Mouse (Mus musculus): ENCODE measurements around the gene Neu1.
"Not testable (repeated sequence)": the region's sequence is repeated elsewhere in the genome, so short reads cannot be mapped to it uniquely, and the experiment has no call there.

The Neu1 gene

GRCm38 (mm10) chr17:34901948-34902347 is 29.1 kb upstream of the Neu1 start:
- not testable (repeated sequence) for DNase-seq (ENCODE audit: low spot score in 2 of 2)

- no peak for DNase-seq (ENCODE audit: low spot score in 2 of 2)
Measured at GRCm38 (mm10) chr17:34902895-34903294, 28.2 kb upstream of the Neu1 start.

- no peak for DNase-seq (ENCODE audit: low spot score in 2 of 2)
Measured at GRCm38 (mm10) chr17:34910982-34911381, 20.1 kb upstream of the Neu1 start.

GRCm38 (mm10) chr17:34911945-34912351 is 19.1 kb upstream of the Neu1 start:
- peak; percentile 85 to 90 for DNase-seq (ENCODE audit: low spot score in 2 of 2)

- DNase-seq (ENCODE audit: low spot score in 2 of 2) = no peak
Measured at GRCm38 (mm10) chr17:34913930-34914665, 17.0 kb upstream of the Neu1 start, which contains the start of gene Slc44a4. Gene Slc44a4 (plus strand): TSS chr17:34914466.

GRCm38 (mm10) chr17:34915410-34915831 is 15.6 kb upstream of the Neu1 start:
- DNase-seq (ENCODE audit: low spot score in 2 of 2) = no peak

GRCm38 (mm10) chr17:34916316-34916715 is 14.7 kb upstream of the Neu1 start:
- DNase-seq (ENCODE audit: low spot score in 2 of 2) = no peak

GRCm38 (mm10) chr17:34917188-34917587 is 13.9 kb upstream of the Neu1 start:
- no peak for DNase-seq (ENCODE audit: low spot score in 2 of 2)

GRCm38 (mm10) chr17:34922939-34923338 is 8.1 kb upstream of the Neu1 start:
- no peak for DNase-seq (ENCODE audit: low spot score in 2 of 2)

GRCm38 (mm10) chr17:34924258-34924657 is 6.8 kb upstream of the Neu1 start:
- DNase-seq (ENCODE audit: low spot score in 2 of 2) = no peak

- no peak for DNase-seq (ENCODE audit: low spot score in 2 of 2)
Measured at GRCm38 (mm10) chr17:34927306-34928019, 3.6 kb upstream of the Neu1 start.

GRCm38 (mm10) chr17:34928841-34929240 is 2.2 kb upstream of the Neu1 start:
- DNase-seq (ENCODE audit: low spot score in 2 of 2) = no peak

- DNase-seq (ENCODE audit: low spot score in 2 of 2) = peak; percentile 34 to 47
Measured at GRCm38 (mm10) chr17:34931735-34932098, 664 bp downstream of the Neu1 start.

GRCm38 (mm10) chr17:34932287-34932686 is 1.2 kb downstream of the Neu1 start:
- peak in 1 of 2 experiments; percentile 46 for DNase-seq (ENCODE audit: low spot score in 2 of 2)

GRCm38 (mm10) chr17:34934031-34934430 is 3.0 kb downstream of the Neu1 start:
- DNase-seq (ENCODE audit: low spot score in 2 of 2) = no peak

GRCm38 (mm10) chr17:34934830-34935229 is 3.8 kb downstream of the Neu1 start:
- DNase-seq (ENCODE audit: low spot score in 2 of 2) = no peak

GRCm38 (mm10) chr17:34937960-34938505 is 7.0 kb downstream of the Neu1 start:
- no peak for DNase-seq (ENCODE audit: low spot score in 2 of 2)

GRCm38 (mm10) chr17:34941344-34942041 is 10.4 kb downstream of the Neu1 start:
- DNase-seq (ENCODE audit: low spot score in 2 of 2) = no peak

- DNase-seq (ENCODE audit: low spot score in 2 of 2) = no peak
Measured at GRCm38 (mm10) chr17:34943128-34943815, 12.2 kb downstream of the Neu1 start.

GRCm38 (mm10) chr17:34944362-34944761 is 13.3 kb downstream of the Neu1 start:
- DNase-seq (ENCODE audit: low spot score in 2 of 2) = no peak

- no peak for DNase-seq (ENCODE audit: low spot score in 2 of 2)
Measured at GRCm38 (mm10) chr17:34946486-34947140, 15.6 kb downstream of the Neu1 start.
